Mouse (Mus musculus) lung, postnatal 0 days (tissue): ENCODE results near the gene Gm20388. TPM values are rescaled to one million over a fixed set of nuclear protein-coding genes. Genes with fewer than 3 reads are reported as not detected.

Experiments used
- ATAC-seq: fragments of 200-750 bp; cut with Nextera tagmentation; 2 replicates; pipeline ENCODE4 v1.8.0; 2017; ENCODE audit warnings: moderate library complexity
- DNase-seq: peaks from one replicate; pipeline ENCODE4 v3.0.0-alpha.2; 2016; ENCODE audit warnings: low spot score
- H3K27ac ChIP-seq: fragments of 300-500 bp; sonication (generic); 2 replicates; pipeline ENCODE4 v1.5.1; 2014; ENCODE audit warnings: antibody characterized with exemption, mild to moderate bottlenecking, low read length, mixed read lengths
- H3K27me3 ChIP-seq: fragments of 300-500 bp; sonication (generic); replicated peaks from 2 replicates; pipeline ENCODE4 v1.6.1; 2014; ENCODE audit warnings: low read length, mixed read lengths; ENCODE audit not compliant: insufficient read depth
- H3K36me3 ChIP-seq: fragments of 300-500 bp; sonication (generic); 2 replicates; pipeline ENCODE4 v1.6.1; 2014; ENCODE audit warnings: low read length, mixed read lengths; ENCODE audit not compliant: insufficient read depth
- H3K4me1 ChIP-seq: fragments of 300-500 bp; sonication (generic); 2 replicates; pipeline ENCODE4 v1.6.1; 2014; ENCODE audit warnings: antibody characterized with exemption, low read depth, low read length, mixed read lengths; ENCODE audit not compliant: insufficient read depth
- H3K4me2 ChIP-seq: fragments of 300-500 bp; sonication (generic); replicated peaks from 2 replicates; pipeline ENCODE4 v1.6.1; 2014; ENCODE audit warnings: low read depth, mild to moderate bottlenecking, low read length, moderate library complexity, mixed read lengths
- H3K4me3 ChIP-seq: fragments of 300-500 bp; sonication (generic); 2 replicates; pipeline ENCODE4 v1.5.1; 2014; ENCODE audit warnings: low read depth, low read length
- H3K9ac ChIP-seq: fragments of 300-500 bp; sonication (generic); replicated peaks from 2 replicates; pipeline ENCODE4 v1.6.1; 2014; ENCODE audit warnings: low read depth, mild to moderate bottlenecking
- H3K9me3 ChIP-seq: fragments of 300-500 bp; sonication (generic); 2 replicates; pipeline ENCODE4 v1.6.1; 2016; ENCODE audit warnings: low read length, mixed read lengths
- CTCF ChIP-seq: IDR thresholded peaks from 2 replicates; pipeline ENCODE4 v1.5.1; 2016; ENCODE audit warnings: antibody characterized with exemption, mild to moderate bottlenecking
- EP300 ChIP-seq: IDR thresholded peaks from 2 replicates; pipeline ENCODE4 v1.6.1; 2016; ENCODE audit warnings: antibody characterized with exemption, mild to moderate bottlenecking, control low read depth
- WGBS: fragments of 180-500 bp; shearing (Covaris S2); extraction: QIAGEN DNeasy Blood & Tissue Kit; methylation state at CpG from one replicate; pipeline ENCODE4 v1.1.7; 2014; 5-methylcytosine and 5-hydroxymethylcytosine counted together
- polyA plus RNA-seq: library from polyadenylated mRNA; unstranded; fragments of >200 nt; fragmentation: Nextera tagmentation; extraction: Ambion mirVana; gene quantifications from 2 replicates; pipeline ENCODE4 v1.2.1, GENCODE M21; 2015

The Gm20388 gene
- polyA plus RNA-seq, 1 experiment from 2014 or later, result not detected

GRCm38 (mm10) chr8:123047827-123048226 is 3137.2 kb downstream of the Gm20388 start:
- H3K9ac ChIP-seq, result no peak overlapping the region
- no peaks in the 10 kb centered on the region for H3K36me3 ChIP-seq
- no peak overlapping the region for H3K27ac ChIP-seq
- TF ChIP-seq CTCF (no peak), EP300 (no peak)
- no peak overlapping the region for H3K4me3 ChIP-seq
- H3K4me2 ChIP-seq, result no peak overlapping the region
- H3K4me1 ChIP-seq, result peaks cover 7% of the 10 kb centered on the region; the same call in 1 of the 2 replicates
- ATAC-seq, result no peak
- 73% methylated on average over 7 of the region's 7 CpGs for WGBS
- DNase-seq, result no peak
- H3K27me3 ChIP-seq, result no peaks in the 10 kb centered on the region
- no peaks in the 10 kb centered on the region for H3K9me3 ChIP-seq

GRCm38 (mm10) chr8:123048402-123048801 is 3137.8 kb downstream of the Gm20388 start:
- peak; percentile 77 for ATAC-seq
- peak; percentile 74 for DNase-seq
- WGBS, result 74% methylated on average over 7 of the region's 7 CpGs
- Histone ChIP-seq H3K9ac (no peak overlapping the region), H3K27me3 (no peaks in the 10 kb centered on the region), H3K4me1 (peaks cover 4% of the 10 kb centered on the region; the same call in 1 of the 2 replicates), H3K36me3 (no peaks in the 10 kb centered on the region), H3K4me2 (no peak overlapping the region), H3K9me3 (no peaks in the 10 kb centered on the region), H3K27ac (no peak overlapping the region), H3K4me3 (no peak overlapping the region)
- TF ChIP-seq EP300, result no peak
- no peak for TF ChIP-seq CTCF

GRCm38 (mm10) chr8:123051458-123051857 is 3140.8 kb downstream of the Gm20388 start:
- H3K27me3 ChIP-seq, result no peaks in the 10 kb centered on the region
- H3K4me1 ChIP-seq, result no peaks in the 10 kb centered on the region
- H3K27ac ChIP-seq, result no peak overlapping the region
- H3K4me3 ChIP-seq, result no peak overlapping the region
- H3K9me3 ChIP-seq, result no peaks in the 10 kb centered on the region
- no peaks in the 10 kb centered on the region for H3K36me3 ChIP-seq
- DNase-seq (no peak), ATAC-seq (no peak)
- WGBS, result 46% methylated on average over 5 of the region's 5 CpGs
- H3K4me2 ChIP-seq, result no peak overlapping the region
- TF ChIP-seq EP300, result no peak
- no peak for TF ChIP-seq CTCF
- no peak overlapping the region for H3K9ac ChIP-seq

- H3K9me3 ChIP-seq, result no peaks in the 10 kb centered on the region
- peaks cover 7% of the 10 kb centered on the region; the same call in 1 of the 2 replicates for H3K4me1 ChIP-seq
- H3K4me2 ChIP-seq, result no peak within 1 kb of the TSS
- no peak within 1 kb of the TSS for H3K9ac ChIP-seq
- no peak within 1 kb of the TSS for H3K27ac ChIP-seq
- ATAC-seq (no peak), DNase-seq (no peak)
- H3K36me3 ChIP-seq, result no peaks in the 10 kb centered on the region
- TF ChIP-seq EP300, result no peak
- TF ChIP-seq CTCF, result no peak
- WGBS, result 65% methylated on average over 7 of the region's 7 CpGs
- H3K4me3 ChIP-seq, result no peak within 1 kb of the TSS
- no peaks in the 10 kb centered on the region for H3K27me3 ChIP-seq
Measured at GRCm38 (mm10) chr8:123062721-123063120, 3152.1 kb downstream of the Gm20388 start, which contains the start of gene Spg7. Gene Spg7, plus strand, starts transcription at chr8:123062942.

GRCm38 (mm10) chr8:123064072-123064471 is 3153.4 kb downstream of the Gm20388 start:
- Histone ChIP-seq H3K27ac (no peak overlapping the region), H3K27me3 (no peaks in the 10 kb centered on the region), H3K4me2 (peak overlapping the region; percentile 89; the same call in 1 of the 2 replicates), H3K36me3 (no peaks in the 10 kb centered on the region), H3K9me3 (no peaks in the 10 kb centered on the region), H3K4me3 (no peak overlapping the region), H3K9ac (no peak overlapping the region), H3K4me1 (peaks cover 7% of the 10 kb centered on the region; the same call in 1 of the 2 replicates)
- DNase-seq, result no peak
- 72% methylated on average over 4 of the region's 4 CpGs for WGBS
- ATAC-seq, result no peak
- no peak for TF ChIP-seq EP300

- TF ChIP-seq CTCF (no peak), EP300 (peak; percentile 45; the same call in 1 of the 2 replicates)
- Histone ChIP-seq H3K27ac (peak overlapping the region; percentile 72), H3K9me3 (no peaks in the 10 kb centered on the region), H3K4me2 (peak overlapping the region; percentile 89), H3K9ac (peak overlapping the region; percentile 68), H3K36me3 (no peaks in the 10 kb centered on the region), H3K4me3 (peak overlapping the region; percentile 91), H3K4me1 (peaks cover 7% of the 10 kb centered on the region; the same call in 1 of the 2 replicates), H3K27me3 (no peaks in the 10 kb centered on the region)
- WGBS, result under 1% methylated on average over 14 of the region's 14 CpGs
- peak; percentile 52 for DNase-seq
- ATAC-seq, result peak; percentile 27
Measured at GRCm38 (mm10) chr8:123064809-123065213, 3154.2 kb downstream of the Gm20388 start.
